Mouse (Mus musculus) mouse embryonic stem cell (cell line): ENCODE data around the gene Dyx1c1.

Experiments used
- in situ Hi-C, 2 experiments: fragments of 300-500 bp; cut with MboI; formaldehyde crosslinking; loops; 1 replicate in 1 of 2; 3 replicates in 1 of 2; pipeline ENCODE4 v1.14.3; 2019 to 2020; ENCODE audit warnings: low sequenced_read_pairs in 2 of 2, low pct_unique_long_range_greater_than_20kb in 1 of 2, mixed read lengths in 1 of 2; ENCODE audit not compliant: unreplicated experiment in 1 of 2

Gene Dyx1c1

GRCm38 (mm10) chr9:72968349-72969061, 9.9 kb downstream of the Dyx1c1 start:
- in situ Hi-C loops = no loop called here

- in situ Hi-C loops = loop anchor here in 1 of 2 experiments (5.0 kb wide), 1 partner anchor 122 kb away; no protein-coding TSS in a partner anchor
Observed at GRCm38 (mm10) chr9:72969874-72970273, 11.3 kb downstream of the Dyx1c1 start.

- in situ Hi-C loops = loop anchor here in 1 of 2 experiments (5.0 kb wide), 1 partner anchor 120 kb away; no protein-coding TSS in a partner anchor
Observed at GRCm38 (mm10) chr9:72972435-72972834, 13.8 kb downstream of the Dyx1c1 start.

- in situ Hi-C loops = loop anchor here in 1 of 2 experiments (5.0 kb wide), 1 partner anchor 119 kb away; no protein-coding TSS in a partner anchor
Observed at GRCm38 (mm10) chr9:72972984-72973383, 14.4 kb downstream of the Dyx1c1 start.

- in situ Hi-C loops = loop anchor here in 1 of 2 experiments (5.0 kb wide), 1 partner anchor 118 kb away; no protein-coding TSS in a partner anchor
Observed at GRCm38 (mm10) chr9:72974734-72975133, 16.1 kb downstream of the Dyx1c1 start.

GRCm38 (mm10) chr9:72975242-72975641, 16.7 kb downstream of the Dyx1c1 start:
- in situ Hi-C loops = no loop called here

GRCm38 (mm10) chr9:72983066-72983465, 24.5 kb downstream of the Dyx1c1 start:
- in situ Hi-C loops = no loop called here

GRCm38 (mm10) chr9:72985250-72986220, 26.9 kb downstream of the Dyx1c1 start, which contains the start of the genes Ccpg1os and Ccpg1:
Gene Ccpg1os (minus strand): TSS chr9:72985382.
Gene Ccpg1 (plus strand): TSS chr9:72985429.
- in situ Hi-C loops = no loop called here

- in situ Hi-C loops = no loop called here
Observed at GRCm38 (mm10) chr9:72987703-72988102, 29.1 kb downstream of the Dyx1c1 start.

- in situ Hi-C loops = no loop called here
Observed at GRCm38 (mm10) chr9:72988706-72989105, 30.1 kb downstream of the Dyx1c1 start.

- in situ Hi-C loops = no loop called here
Observed at GRCm38 (mm10) chr9:72991420-72991819, 32.8 kb downstream of the Dyx1c1 start.

GRCm38 (mm10) chr9:72992576-72992975, 34.0 kb downstream of the Dyx1c1 start:
- in situ Hi-C loops = no loop called here

- in situ Hi-C loops = no loop called here
Observed at GRCm38 (mm10) chr9:72996167-72996566, 37.6 kb downstream of the Dyx1c1 start.

GRCm38 (mm10) chr9:72996806-72997205, 38.2 kb downstream of the Dyx1c1 start:
- in situ Hi-C loops = no loop called here

- in situ Hi-C loops = no loop called here
Observed at GRCm38 (mm10) chr9:73000487-73000886, 41.9 kb downstream of the Dyx1c1 start.

GRCm38 (mm10) chr9:73001314-73002011, 42.9 kb downstream of the Dyx1c1 start:
- in situ Hi-C loops = no loop called here

GRCm38 (mm10) chr9:73002177-73002576, 43.6 kb downstream of the Dyx1c1 start:
- in situ Hi-C loops = no loop called here

GRCm38 (mm10) chr9:73004076-73004475, 45.5 kb downstream of the Dyx1c1 start:
- in situ Hi-C loops = no loop called here
